Mouse (Mus musculus) small intestine, adult 10 weeks (tissue): ENCODE data around the gene Ntrk1. TPM values are rescaled to one million over a fixed set of nuclear protein-coding genes. Genes with fewer than 3 reads are reported as not detected.

Source experiments
- polyA plus RNA-seq: library from polyadenylated mRNA; stranded (reverse); fragments of 350-450 nt; fragmentation: Illumina TruSeq; extraction: RNeasy Lipid Tissue Mini Kit (QIAGEN cat#74804); gene quantifications from one replicate; pipeline ENCODE4 v1.2.3, GENCODE M21; 2014; ENCODE audit warnings: low replicate concordance

The Ntrk1 gene
- not detected for polyA plus RNA-seq

GRCm38 (mm10) chr3:87794922-87795325 lies at the start of gene Ntrk1:
Gene Ntrk1 (minus strand): TSS chr3:87795162.

DNA sequence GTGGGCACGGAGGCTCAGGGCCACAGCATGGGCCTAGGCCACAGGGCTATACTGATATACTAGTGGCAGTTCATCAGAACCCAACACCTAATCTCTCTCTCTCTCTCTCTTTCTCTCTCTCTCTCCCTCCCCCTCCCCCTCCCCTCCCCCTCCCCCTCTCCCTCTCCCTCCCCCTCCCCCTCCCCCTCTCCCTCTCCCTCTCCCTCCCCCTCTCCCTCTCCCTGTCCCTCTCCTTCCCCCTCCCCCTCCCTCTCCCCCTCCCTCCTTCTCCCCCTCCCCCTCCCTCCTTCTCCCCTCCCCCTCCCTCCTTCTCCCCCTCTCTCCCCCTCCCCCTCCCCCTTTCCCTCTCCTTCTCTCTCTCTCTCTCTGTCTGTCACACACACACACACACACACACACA lies 29.2 kb upstream of the Ntrk1 start, which contains the start of gene Pear1:
Pear1 (minus strand) TSS at position 101 of the 400 bp plus-strand sequence.

DNA sequence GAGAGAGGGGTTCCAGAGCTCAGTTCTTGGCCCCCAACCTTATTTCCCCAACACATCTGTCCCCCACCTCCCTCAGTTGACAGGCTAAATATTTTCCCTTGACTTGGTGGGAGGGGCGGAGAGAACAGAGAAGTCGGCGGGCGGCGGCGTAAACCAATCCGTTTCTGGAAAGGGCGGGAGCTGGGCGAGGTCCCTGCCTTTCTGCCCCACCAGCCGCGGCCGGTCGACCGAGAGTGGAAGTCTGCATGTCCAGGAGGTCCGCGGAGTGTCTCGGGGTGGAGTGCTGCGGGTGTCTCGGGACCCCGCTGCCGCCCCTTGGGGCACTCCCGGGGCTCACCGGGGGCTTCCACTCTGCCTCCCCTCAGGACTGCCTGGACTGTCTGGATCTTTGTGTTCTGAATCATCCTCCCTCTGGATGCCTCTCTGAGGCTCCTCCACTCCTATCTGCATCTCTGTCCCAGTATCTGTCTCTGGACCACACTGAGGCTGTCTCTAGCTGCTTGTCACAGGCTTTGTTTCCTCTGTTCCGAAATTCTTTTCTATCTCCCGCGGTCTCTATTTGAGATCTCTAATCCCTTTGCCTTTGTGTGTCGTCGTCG lies 1.9 kb upstream of the Ntrk1 start, which contains the start of gene Insrr:
Insrr (plus strand) TSS at position 216 of the 599 bp plus-strand sequence.

GRCm38 (mm10) chr3:87748431-87748830 lies 46.5 kb downstream of the Ntrk1 start, which contains the start of gene Lrrc71:
Gene Lrrc71 (minus strand): TSS chr3:87748625.

Other genes starting within 250 kb of the Ntrk1 start
- gene Arhgef11, start 177.6 kb downstream of the Ntrk1 start, polyA plus RNA-seq: 18.1 TPM
- gene Lrrc71, start 46.5 kb downstream of the Ntrk1 start, polyA plus RNA-seq: not detected
- gene Insrr, start 1.8 kb upstream of the Ntrk1 start, polyA plus RNA-seq: not detected
- 0.26 TPM for gene Pear1, start 29.1 kb upstream of the Ntrk1 start, polyA plus RNA-seq
- 0.41 TPM for gene Sh2d2a, start 51.6 kb upstream of the Ntrk1 start, polyA plus RNA-seq
- gene Prcc, start 90.4 kb upstream of the Ntrk1 start, polyA plus RNA-seq: 1.0 TPM
- 96.9 TPM for gene Hdgf, start 111.2 kb upstream of the Ntrk1 start, polyA plus RNA-seq
- 154 TPM for gene Mrpl24, start 124.3 kb upstream of the Ntrk1 start, polyA plus RNA-seq
- gene Isg20l2, start 135.2 kb upstream of the Ntrk1 start, polyA plus RNA-seq: 19.9 TPM
- gene Rrnad1, start 135.6 kb upstream of the Ntrk1 start, polyA plus RNA-seq: 5.8 TPM
- not detected for gene Crabp2, start 153.5 kb upstream of the Ntrk1 start, polyA plus RNA-seq
- gene Nes, start 175.9 kb upstream of the Ntrk1 start, polyA plus RNA-seq: 2.1 TPM
- not detected for gene Bcan, start 205.1 kb upstream of the Ntrk1 start, polyA plus RNA-seq
- gene Hapln2, start 232.4 kb upstream of the Ntrk1 start, polyA plus RNA-seq: not detected
- gene Gpatch4, start 247.9 kb upstream of the Ntrk1 start, polyA plus RNA-seq: 3.5 TPM